Mouse (Mus musculus) limb, embryonic 15.5 days (tissue): ENCODE measurements around the gene Crk. TPM values are rescaled to one million over a fixed set of nuclear protein-coding genes. Genes with fewer than 3 reads are reported as not detected.

Experiments used
- ATAC-seq: fragments of 200-750 bp; cut with Nextera tagmentation; 2 replicates; pipeline ENCODE4 v1.8.0; 2017; ENCODE audit warnings: low read depth, moderate TSS enrichment; ENCODE audit not compliant: insufficient number of reproducible peaks, low FRiP score, low TSS enrichment
- H3K27ac ChIP-seq: fragments of 300-500 bp; sonication (generic); 2 replicates; pipeline ENCODE4 v1.5.1; 2015; ENCODE audit warnings: moderate library complexity, mild to moderate bottlenecking, inconsistent platforms
- H3K27me3 ChIP-seq: fragments of 300-500 bp; sonication (generic); 2 replicates; pipeline ENCODE4 v1.6.1; 2015; ENCODE audit warnings: inconsistent platforms
- H3K36me3 ChIP-seq: fragments of 300-500 bp; sonication (generic); 2 replicates; pipeline ENCODE4 v1.6.1; 2015; ENCODE audit warnings: inconsistent platforms
- H3K4me1 ChIP-seq: fragments of 300-500 bp; sonication (generic); 2 replicates; pipeline ENCODE4 v1.6.1; 2015; ENCODE audit warnings: inconsistent platforms
- H3K4me2 ChIP-seq: fragments of 300-500 bp; sonication (generic); 2 replicates; pipeline ENCODE4 v1.6.1; 2015; ENCODE audit warnings: mild to moderate bottlenecking, inconsistent platforms
- H3K4me3 ChIP-seq: fragments of 300-500 bp; sonication (generic); 2 replicates; pipeline ENCODE4 v1.5.1; 2015; ENCODE audit warnings: mild to moderate bottlenecking, inconsistent platforms
- H3K9ac ChIP-seq: fragments of 300-500 bp; sonication (generic); 2 replicates; pipeline ENCODE4 v1.6.1; 2015; ENCODE audit warnings: inconsistent platforms
- H3K9me3 ChIP-seq: fragments of 300-500 bp; sonication (generic); 2 replicates; pipeline ENCODE4 v1.6.1; 2016; ENCODE audit warnings: inconsistent platforms
- WGBS: fragments of 180-500 bp; shearing (Covaris S2); methylation state at CpG from one replicate; pipeline ENCODE4 v1.1.7; 2015; 5-methylcytosine and 5-hydroxymethylcytosine counted together
- polyA plus RNA-seq: library from polyadenylated mRNA; unstranded; fragments of >200 nt; fragmentation: Nextera tagmentation; extraction: Ambion mirVana; gene quantifications from 2 replicates; pipeline ENCODE4 v1.2.1, GENCODE M21; 2015

Gene Crk
- polyA plus RNA-seq, 1 experiment from 2014 or later: 117 TPM

GRCm38 (mm10) chr11:75671426-75672180 lies 7.5 kb upstream of the Crk start:
- Histone ChIP-seq H3K4me1 (no peaks in the 10 kb centered on the region), H3K9me3 (no peaks in the 10 kb centered on the region), H3K4me3 (no peak overlapping the region), H3K27ac (no peak overlapping the region), H3K36me3 (peaks cover 74% of the 10 kb centered on the region), H3K27me3 (no peaks in the 10 kb centered on the region), H3K4me2 (no peak overlapping the region), H3K9ac (no peak overlapping the region)
- ATAC-seq: no peak
- WGBS: 85% methylated on average over 22 of the region's 22 CpGs

GRCm38 (mm10) chr11:75673411-75673810 lies 5.6 kb upstream of the Crk start:
- no peak overlapping the region for H3K4me2 ChIP-seq
- no peaks in the 10 kb centered on the region for H3K9me3 ChIP-seq
- H3K36me3 ChIP-seq: peaks cover 56% of the 10 kb centered on the region
- 84% methylated on average over 5 of the region's 5 CpGs for WGBS
- H3K4me1 ChIP-seq: no peaks in the 10 kb centered on the region
- no peak overlapping the region for H3K4me3 ChIP-seq
- H3K27ac ChIP-seq: no peak overlapping the region
- ATAC-seq: no peak
- no peaks in the 10 kb centered on the region for H3K27me3 ChIP-seq
- H3K9ac ChIP-seq: no peak overlapping the region

GRCm38 (mm10) chr11:75674875-75675274 lies 4.2 kb upstream of the Crk start:
- Histone ChIP-seq H3K9me3 (no peaks in the 10 kb centered on the region), H3K9ac (no peak overlapping the region), H3K4me3 (no peak overlapping the region), H3K27me3 (no peaks in the 10 kb centered on the region), H3K4me2 (no peak overlapping the region), H3K4me1 (peaks cover 4% of the 10 kb centered on the region; the same call in 1 of the 2 replicates), H3K27ac (no peak overlapping the region), H3K36me3 (peaks cover 42% of the 10 kb centered on the region)
- 78% methylated on average over 3 of the region's 3 CpGs for WGBS
- ATAC-seq: no peak

- H3K9me3 ChIP-seq: no peaks in the 10 kb centered on the region
- no peak overlapping the region for H3K27ac ChIP-seq
- H3K4me3 ChIP-seq: peak overlapping the region; percentile 98
- WGBS: 89% methylated on average over 3 of the region's 3 CpGs
- no peaks in the 10 kb centered on the region for H3K27me3 ChIP-seq
- ATAC-seq: no peak
- H3K4me2 ChIP-seq: peak overlapping the region; percentile 64
- H3K36me3 ChIP-seq: peaks cover 15% of the 10 kb centered on the region
- peaks cover 13% of the 10 kb centered on the region for H3K4me1 ChIP-seq
- no peak overlapping the region for H3K9ac ChIP-seq
These were observed 945 bp upstream of the Crk start for GRCm38 (mm10) chr11:75677881-75678746.

GRCm38 (mm10) chr11:75679439-75680171 lies 546 bp downstream of the Crk start:
- H3K4me3 ChIP-seq: peak overlapping the region; percentile 98
- ATAC-seq: peak; percentile 80
- no peaks in the 10 kb centered on the region for H3K27me3 ChIP-seq
- H3K27ac ChIP-seq: peak overlapping the region; percentile 96
- H3K36me3 ChIP-seq: peaks cover 19% of the 10 kb centered on the region; the same call in 1 of the 2 replicates
- no peaks in the 10 kb centered on the region for H3K9me3 ChIP-seq
- peak overlapping the region; percentile 64 for H3K4me2 ChIP-seq
- WGBS: under 1% methylated on average over 42 of the region's 43 CpGs
- peaks cover 13% of the 10 kb centered on the region for H3K4me1 ChIP-seq
- peak overlapping the region; percentile 95 for H3K9ac ChIP-seq

- Histone ChIP-seq H3K27ac (no peak overlapping the region), H3K36me3 (peaks cover 22% of the 10 kb centered on the region; the same call in 1 of the 2 replicates), H3K4me3 (no peak overlapping the region), H3K9me3 (no peaks in the 10 kb centered on the region), H3K9ac (no peak overlapping the region), H3K27me3 (no peaks in the 10 kb centered on the region), H3K4me1 (peaks cover 15% of the 10 kb centered on the region), H3K4me2 (no peak overlapping the region)
- no peak for ATAC-seq
- 88% methylated on average over 5 of the region's 5 CpGs for WGBS
These were observed 5.4 kb downstream of the Crk start for GRCm38 (mm10) chr11:75684462-75684861.

GRCm38 (mm10) chr11:75684956-75685355 lies 5.9 kb downstream of the Crk start:
- Histone ChIP-seq H3K4me1 (peaks cover 14% of the 10 kb centered on the region), H3K27ac (no peak overlapping the region), H3K4me2 (no peak overlapping the region), H3K4me3 (no peak overlapping the region), H3K36me3 (peaks cover 22% of the 10 kb centered on the region; the same call in 1 of the 2 replicates), H3K27me3 (no peaks in the 10 kb centered on the region), H3K9me3 (no peaks in the 10 kb centered on the region), H3K9ac (no peak overlapping the region)
- ATAC-seq: no peak
- WGBS: 68% methylated on average over 2 of the region's 2 CpGs

- 72% methylated on average over 2 of the region's 2 CpGs for WGBS
- no peak for ATAC-seq
- no peak overlapping the region for H3K9ac ChIP-seq
- peaks cover 6% of the 10 kb centered on the region for H3K4me1 ChIP-seq
- no peaks in the 10 kb centered on the region for H3K9me3 ChIP-seq
- H3K27me3 ChIP-seq: no peaks in the 10 kb centered on the region
- H3K4me3 ChIP-seq: no peak overlapping the region
- no peak overlapping the region for H3K4me2 ChIP-seq
- H3K36me3 ChIP-seq: peaks cover 35% of the 10 kb centered on the region
- H3K27ac ChIP-seq: no peak overlapping the region
These were observed 8.4 kb downstream of the Crk start for GRCm38 (mm10) chr11:75687343-75687993.

GRCm38 (mm10) chr11:75688132-75688531 lies 9.1 kb downstream of the Crk start:
- 86% methylated on average over 2 of the region's 2 CpGs for WGBS
- no peak overlapping the region for H3K9ac ChIP-seq
- no peaks in the 10 kb centered on the region for H3K27me3 ChIP-seq
- no peak overlapping the region for H3K27ac ChIP-seq
- H3K4me2 ChIP-seq: no peak overlapping the region
- H3K4me3 ChIP-seq: no peak overlapping the region
- H3K36me3 ChIP-seq: peaks cover 36% of the 10 kb centered on the region
- no peak for ATAC-seq
- H3K4me1 ChIP-seq: peaks cover 6% of the 10 kb centered on the region
- H3K9me3 ChIP-seq: no peaks in the 10 kb centered on the region

- Histone ChIP-seq H3K36me3 (peaks cover 38% of the 10 kb centered on the region), H3K9me3 (no peaks in the 10 kb centered on the region), H3K4me3 (no peak overlapping the region), H3K27me3 (no peaks in the 10 kb centered on the region), H3K4me2 (no peak overlapping the region), H3K4me1 (peaks cover 6% of the 10 kb centered on the region), H3K27ac (no peak overlapping the region), H3K9ac (no peak overlapping the region)
- 84% methylated on average over 1 of the region's 1 CpGs for WGBS
- ATAC-seq: no peak
These were observed 10.9 kb downstream of the Crk start for GRCm38 (mm10) chr11:75689977-75690376.

GRCm38 (mm10) chr11:75691047-75691446 lies 12.0 kb downstream of the Crk start:
- no peaks in the 10 kb centered on the region for H3K9me3 ChIP-seq
- peaks cover 4% of the 10 kb centered on the region for H3K4me1 ChIP-seq
- H3K4me3 ChIP-seq: no peak overlapping the region
- ATAC-seq: no peak
- no peak overlapping the region for H3K27ac ChIP-seq
- H3K27me3 ChIP-seq: no peaks in the 10 kb centered on the region
- H3K36me3 ChIP-seq: peaks cover 39% of the 10 kb centered on the region
- H3K4me2 ChIP-seq: no peak overlapping the region
- H3K9ac ChIP-seq: no peak overlapping the region
